Comparison of ENCODE assay signal across 8 mouse cellular contexts in genomic region chr10:41518981-41519618, GRCm38 (mm10). TPM values are rescaled to one million over a fixed set of nuclear protein-coding genes. Genes with fewer than 3 reads are reported as not detected.
DNase-seq lines count a peak whose midpoint lies in the region; ATAC-seq lines count a peak whose summit lies in the region.

Cd164 (plus strand) TSS chr10:41519414.

- peak; percentile 72 for ATAC-seq in common myeloid progenitor, adult 5-6 weeks (replicated peaks; ENCODE audit: low read depth, poor library complexity, severe bottlenecking)

- H3K36me3 ChIP-seq in megakaryocyte, embryonic 14.5 days (replicated peaks; ENCODE audit: low read length): peaks cover 7% of the 10 kb centered on the region

- H3K9me3 ChIP-seq in megakaryocyte, embryonic 14.5 days: no peaks in the 10 kb centered on the region

- DNase-seq in ZHBTc4 (ENCODE audit: low read depth, low spot score): peak; percentile 98
- peak; percentile 81 to 87 for DNase-seq in gastrocnemius, adult 8-10 months (ENCODE audit: low spot score in 2 of 2)
- DNase-seq in hindlimb bud, embryonic 11.5 days (ENCODE audit: extremely low spot score, low read depth, low spot score): peak; percentile 77
- peak; percentile 85 to 87 for DNase-seq in left cerebral cortex, adult 8-10 months (ENCODE audit: low spot score in 2 of 2)
- DNase-seq in right cerebral cortex, postnatal 10 days (ENCODE audit: low spot score in 2 of 2): peak; percentile 93 to 94
- DNase-seq in urinary bladder, postnatal 25 days (ENCODE audit: low spot score): peak; percentile 90

- peaks cover 35% of the 10 kb centered on the region for H3K4me1 ChIP-seq in megakaryocyte, embryonic 14.5 days

- H3K4me3 ChIP-seq in megakaryocyte, embryonic 14.5 days (replicated peaks): peak within 1 kb of the TSS; percentile 99

- peaks cover 2% of the 10 kb centered on the region for H3K27me3 ChIP-seq in megakaryocyte, embryonic 14.5 days (replicated peaks)

RNA-seq across cellular contexts. Expression of gene Cd164, which starts in this region (rescaled TPM):
- total RNA-seq in common myeloid progenitor, adult 5-6 weeks (2017): 128 and 169 TPM in 2 replicates
- total RNA-seq in gastrocnemius, adult 8-10 months (2022): 100 to 1,000 TPM; 129 to 163 (median 141) TPM
- 10 to 100 TPM; 71.8 to 75.3 (median 74.1) TPM for total RNA-seq in left cerebral cortex, adult 8-10 months (2022)
- 56.7 and 184 TPM in 2 replicates for polyA plus RNA-seq in megakaryocyte, embryonic 14.5 days (2012; ENCODE audit: insufficient read depth, low replicate concordance)

Comparison
In these comparisons a context has a peak if more than half of its experiments do, and no peak if none do; other contexts are left out.
1. Peak in every context shown above with its lines: DNase-seq, ATAC-seq and H3K4me3 ChIP-seq.